Comparison of ENCODE assay signal across 12 mouse cellular contexts in genomic region chr9:49595635-49596348, GRCm38 (mm10).
DNase-seq lines count a peak whose midpoint lies in the region; ATAC-seq and TF ChIP-seq lines count a peak whose summit lies in the region.
"Had no signal": no experiment of that assay in that cellular context is flagged by ENCODE, and none has a peak within 500 bp of the region (broad histone marks: within the 10 kb centered on the region; RNA-seq: fewer than 3 reads in every experiment).

No protein-coding gene starts in this region.

- no peaks in the 10 kb centered on the region for H3K9me3 ChIP-seq in kidney, embryonic 15.5 days (replicated peaks)
- no peaks in the 10 kb centered on the region for H3K9me3 ChIP-seq in forebrain, embryonic 12.5 days
- no peaks in the 10 kb centered on the region for H3K9me3 ChIP-seq in midbrain, embryonic 15.5 days

- H3K4me3 ChIP-seq in kidney, embryonic 15.5 days (replicated peaks), result no peak overlapping the region
- no peak overlapping the region for H3K4me3 ChIP-seq in kidney, adult 2 months (ENCODE audit: insufficient read depth, low read depth, low read length)
- H3K4me3 ChIP-seq in forebrain, embryonic 12.5 days (replicated peaks), result no peak overlapping the region
- no peak overlapping the region for H3K4me3 ChIP-seq in midbrain, embryonic 15.5 days
- H3K4me3 ChIP-seq: erythroblast, embryonic 14.5 days had no signal

- H3K4me1 ChIP-seq in kidney, embryonic 15.5 days, result peaks cover 37% of the 10 kb centered on the region
- no peaks in the 10 kb centered on the region for H3K4me1 ChIP-seq in kidney, adult 2 months (ENCODE audit: control insufficient read depth, insufficient read depth, low read length)
- H3K4me1 ChIP-seq in forebrain, embryonic 12.5 days, result peaks cover 48% of the 10 kb centered on the region
- H3K4me1 ChIP-seq in midbrain, embryonic 15.5 days, result peaks cover 64% of the 10 kb centered on the region

- no peak overlapping the region for H3K9ac ChIP-seq in kidney, embryonic 15.5 days
- no peak overlapping the region for H3K9ac ChIP-seq in forebrain, embryonic 12.5 days
- H3K9ac ChIP-seq in midbrain, embryonic 15.5 days, result no peak overlapping the region; the same call in 1 of the 2 replicates

- no peak for DNase-seq in kidney, adult 2 months
- peak; percentile 58 to 59 for DNase-seq in cerebellum, adult 18-20 months
- no peak for DNase-seq in thymus, postnatal 10 days (ENCODE audit: low spot score in 2 of 2)
- no peak for DNase-seq in urinary bladder, postnatal 25 days (ENCODE audit: low spot score)
- no peak for DNase-seq in embryo, embryonic 11 days
- DNase-seq: adrenal gland, adult 8-10 months; liver had no signal

- H3K27ac ChIP-seq in kidney, embryonic 15.5 days, result peak overlapping the region; percentile 51
- H3K27ac ChIP-seq in kidney, adult 2 months (ENCODE audit: insufficient read depth, low read depth, low read length), result no peak overlapping the region
- peak overlapping the region; percentile 78 for H3K27ac ChIP-seq in forebrain, embryonic 12.5 days
- H3K27ac ChIP-seq in midbrain, embryonic 15.5 days, result peak overlapping the region; percentile 82

- peak overlapping the region; percentile 39 for H3K4me2 ChIP-seq in kidney, embryonic 15.5 days
- peak overlapping the region; percentile 8 for H3K4me2 ChIP-seq in forebrain, embryonic 12.5 days
- peak overlapping the region; percentile 30 for H3K4me2 ChIP-seq in midbrain, embryonic 15.5 days

- 24% methylated on average over 11 of the region's 11 CpGs for WGBS in kidney, embryonic 15.5 days
- 40% methylated on average over 11 of the region's 11 CpGs for WGBS in kidney, adult 2 months
- WGBS in forebrain, embryonic 12.5 days, result 26% methylated on average over 11 of the region's 11 CpGs
- WGBS in midbrain, embryonic 15.5 days, result 16% methylated on average over 11 of the region's 11 CpGs

- no peak for TF ChIP-seq CTCF in kidney, adult 2 months (conservative IDR thresholded peaks at IDR 0.05; ENCODE audit: insufficient read depth, insufficient read length, low read depth, low read length)

- H3K36me3 ChIP-seq in kidney, embryonic 15.5 days, result no peaks in the 10 kb centered on the region; the same call in 1 of the 2 replicates
- no peaks in the 10 kb centered on the region for H3K36me3 ChIP-seq in kidney, adult 2 months (ENCODE audit: control insufficient read depth, insufficient read depth, low read length)
- H3K36me3 ChIP-seq in forebrain, embryonic 12.5 days (replicated peaks), result no peaks in the 10 kb centered on the region
- no peaks in the 10 kb centered on the region for H3K36me3 ChIP-seq in midbrain, embryonic 15.5 days (replicated peaks)

- ATAC-seq in kidney, embryonic 15.5 days (replicated peaks; ENCODE audit: low FRiP score), result peak; percentile 46
- peak; percentile 64; the same call in 1 of the 2 replicates for ATAC-seq in forebrain, embryonic 12.5 days (ENCODE audit: low FRiP score)
- peak; percentile 64 for ATAC-seq in midbrain, embryonic 15.5 days (replicated peaks)
- ATAC-seq: intestine, embryonic 16.5 days had no signal

- TF ChIP-seq POLR2A in kidney, adult 2 months (IDR thresholded peaks at IDR 0.05; ENCODE audit: low read depth, low read length), result no peak

- H3K27me3 ChIP-seq in kidney, embryonic 15.5 days, result no peaks in the 10 kb centered on the region
- H3K27me3 ChIP-seq in kidney, adult 2 months (replicated peaks; ENCODE audit: control insufficient read depth, insufficient read depth, low read length), result no peaks in the 10 kb centered on the region
- no peaks in the 10 kb centered on the region for H3K27me3 ChIP-seq in forebrain, embryonic 12.5 days
- no peaks in the 10 kb centered on the region for H3K27me3 ChIP-seq in midbrain, embryonic 15.5 days (replicated peaks)

Comparison
In these comparisons a context has a peak if more than half of its experiments do, and no peak if none do; other contexts are left out.
1. DNase-seq: peak in cerebellum, adult 18-20 months (2 of 2); none in kidney, adult 2 months (single experiment), thymus, postnatal 10 days (0 of 2), urinary bladder, postnatal 25 days (single experiment) and embryo, embryonic 11 days (single experiment).
2. Peak in every context shown above with its lines, with median percentiles within 50 percentile points of each other: ATAC-seq and H3K4me2 ChIP-seq.